In genomic region chr1:152767749-152768488, GRCm38 (mm10) we compare ENCODE assay signal across 7 mouse cellular contexts. TPM values are rescaled to one million over a fixed set of nuclear protein-coding genes. Genes with fewer than 3 reads are reported as not detected.
DNase-seq lines count a peak whose midpoint lies in the region; ATAC-seq lines count a peak whose summit lies in the region.

No protein-coding gene starts in this region.

- H3K36me3 ChIP-seq in embryonic facial prominence, embryonic 10.5 days (replicated peaks), result peaks cover 40% of the 10 kb centered on the region
- peaks cover 11% of the 10 kb centered on the region for H3K36me3 ChIP-seq in intestine, embryonic 15.5 days

- H3K9me3 ChIP-seq in embryonic facial prominence, embryonic 10.5 days, result no peaks in the 10 kb centered on the region
- no peaks in the 10 kb centered on the region for H3K9me3 ChIP-seq in intestine, embryonic 15.5 days

- peaks cover 12% of the 10 kb centered on the region for H3K4me1 ChIP-seq in embryonic facial prominence, embryonic 10.5 days
- H3K4me1 ChIP-seq in intestine, embryonic 15.5 days (replicated peaks), result no peaks in the 10 kb centered on the region

- DNase-seq in adrenal gland, adult 8-10 months, result peak; percentile 60
- peak; percentile 86 for DNase-seq in embryonic facial prominence, embryonic 10.5 days (ENCODE audit: low spot score)
- peak; percentile 55 to 80 for DNase-seq in gastrocnemius, postnatal 4 days (ENCODE audit: low spot score in 2 of 2)
- DNase-seq in left cerebral cortex, postnatal 14 days (ENCODE audit: low spot score in 2 of 2), result peak; percentile 93 to 94
- DNase-seq in right cerebral cortex, postnatal 25 days, result peak; percentile 70

- H3K27ac ChIP-seq in embryonic facial prominence, embryonic 10.5 days (replicated peaks), result no peak overlapping the region
- H3K27ac ChIP-seq in intestine, embryonic 15.5 days, result no peak overlapping the region

- intact Hi-C loops in left cerebral cortex, postnatal 14 days (cut with DNase I), result loop anchor here (2.0 to 5.0 kb wide), 3 partner anchors 69 to 243 kb away; partner anchors contain the start of gene Smg7

- peaks cover 21% of the 10 kb centered on the region for H3K27me3 ChIP-seq in embryonic facial prominence, embryonic 10.5 days (replicated peaks; ENCODE audit: low read depth, poor library complexity, severe bottlenecking)
- H3K27me3 ChIP-seq in intestine, embryonic 15.5 days (replicated peaks), result no peaks in the 10 kb centered on the region; the same call in 1 of the 2 replicates

- peak overlapping the region; percentile 98 for H3K4me2 ChIP-seq in intestine, embryonic 15.5 days (replicated peaks)

- ATAC-seq in intestine, embryonic 15.5 days, result peak; percentile 18; the same call in 1 of the 2 replicates
- ATAC-seq in megakaryocyte-erythroid progenitor cell, adult 5-6 weeks (replicated peaks; ENCODE audit: low FRiP score, low TSS enrichment, poor library complexity, severe bottlenecking), result peak; percentile 86

- WGBS in embryonic facial prominence, embryonic 10.5 days, result 9% methylated on average over 5 of the region's 5 CpGs
- WGBS in intestine, embryonic 15.5 days, result 10% methylated on average over 5 of the region's 5 CpGs

- H3K4me3 ChIP-seq in embryonic facial prominence, embryonic 10.5 days, result peak overlapping the region; percentile 93
- peak overlapping the region; percentile 96 for H3K4me3 ChIP-seq in intestine, embryonic 15.5 days (replicated peaks)

- no peak overlapping the region for H3K9ac ChIP-seq in intestine, embryonic 15.5 days

RNA-seq across cellular contexts. Expression of gene Arpc5, which starts 1.6 kb away (rescaled TPM):
- total RNA-seq in adrenal gland, adult 8-10 months (2022), result 100 to 1,000 TPM in 2 of 4 experiments, 10 to 100 TPM in 2; 83.9 to 107 (median 101) TPM
- 198 and 199 TPM in 2 replicates for polyA plus RNA-seq in embryonic facial prominence, embryonic 10.5 days (2016; fragmentation: Nextera tagmentation; extraction: Ambion mirVana)
- total RNA-seq in gastrocnemius, postnatal 4 days (2021), result 10 to 100 TPM; 66.2 to 71.4 TPM
- 327 and 358 TPM in 2 replicates for polyA plus RNA-seq in intestine, embryonic 15.5 days (2015; fragmentation: Nextera tagmentation; extraction: Ambion mirVana)
- 100 to 1,000 TPM; 146 to 147 TPM for total RNA-seq in left cerebral cortex, postnatal 14 days (2021)
- total RNA-seq in megakaryocyte-erythroid progenitor cell, adult 5-6 weeks (2014; fragmentation: Nextera tagmentation), result 154 and 163 TPM in 2 replicates
- total RNA-seq in megakaryocyte-erythroid progenitor cell, adult 5-6 weeks (2017), result 112 and 121 TPM in 2 replicates

RNA-seq across cellular contexts. Expression of gene Rgl1, which starts 1.8 kb away (rescaled TPM):
- 10 to 100 TPM; 23.9 to 47.1 (median 32.6) TPM for total RNA-seq in adrenal gland, adult 8-10 months (2022)
- 28.0 and 30.8 TPM in 2 replicates for polyA plus RNA-seq in embryonic facial prominence, embryonic 10.5 days (2016; fragmentation: Nextera tagmentation; extraction: Ambion mirVana)
- 10 to 100 TPM; 54.9 to 59.1 TPM for total RNA-seq in gastrocnemius, postnatal 4 days (2021)
- 44.2 and 44.8 TPM in 2 replicates for polyA plus RNA-seq in intestine, embryonic 15.5 days (2015; fragmentation: Nextera tagmentation; extraction: Ambion mirVana)
- 100 to 1,000 TPM; 103 to 105 TPM for total RNA-seq in left cerebral cortex, postnatal 14 days (2021)
- total RNA-seq in megakaryocyte-erythroid progenitor cell, adult 5-6 weeks (2014; fragmentation: Nextera tagmentation), result 2.8 and 7.3 TPM in 2 replicates
- 2.7 and 4.5 TPM in 2 replicates for total RNA-seq in megakaryocyte-erythroid progenitor cell, adult 5-6 weeks (2017)

RNA-seq across cellular contexts. Expression of gene Apobec4, which starts 17.6 kb away (rescaled TPM):
- total RNA-seq in adrenal gland, adult 8-10 months (2022), result not detected
- polyA plus RNA-seq in embryonic facial prominence, embryonic 10.5 days (2016; fragmentation: Nextera tagmentation; extraction: Ambion mirVana), result not detected in 2 replicates
- not detected for total RNA-seq in gastrocnemius, postnatal 4 days (2021)
- polyA plus RNA-seq in intestine, embryonic 15.5 days (2015; fragmentation: Nextera tagmentation; extraction: Ambion mirVana), result not detected in 2 replicates
- total RNA-seq in left cerebral cortex, postnatal 14 days (2021), result not detected
- total RNA-seq in megakaryocyte-erythroid progenitor cell, adult 5-6 weeks (2014; fragmentation: Nextera tagmentation), result not detected in 2 replicates
- not detected in 2 replicates for total RNA-seq in megakaryocyte-erythroid progenitor cell, adult 5-6 weeks (2017)

RNA-seq across cellular contexts. Expression of gene Ncf2, which starts 32.1 kb away (rescaled TPM):
- 1 to 10 TPM; 4.2 to 9.2 (median 8.3) TPM for total RNA-seq in adrenal gland, adult 8-10 months (2022)
- polyA plus RNA-seq in embryonic facial prominence, embryonic 10.5 days (2016; fragmentation: Nextera tagmentation; extraction: Ambion mirVana), result 2.2 and 2.6 TPM in 2 replicates
- 1 to 10 TPM; 4.5 to 5.6 TPM for total RNA-seq in gastrocnemius, postnatal 4 days (2021)
- polyA plus RNA-seq in intestine, embryonic 15.5 days (2015; fragmentation: Nextera tagmentation; extraction: Ambion mirVana), result 8.3 and 8.8 TPM in 2 replicates
- 1 to 10 TPM; 3.4 to 3.9 TPM for total RNA-seq in left cerebral cortex, postnatal 14 days (2021)
- 9.9 and 10.2 TPM in 2 replicates for total RNA-seq in megakaryocyte-erythroid progenitor cell, adult 5-6 weeks (2014; fragmentation: Nextera tagmentation)
- 24.3 and 37.1 TPM in 2 replicates for total RNA-seq in megakaryocyte-erythroid progenitor cell, adult 5-6 weeks (2017)
